Mouse (Mus musculus) c-Kit-positive CD71-positive TER-119-negative erythroid progenitor cells, embryonic 14.5 days (primary cell): Measurements from ENCODE around the gene Ccnd3.
"Not testable (repeated sequence)": the region's sequence is repeated elsewhere in the genome, so short reads cannot be mapped to it uniquely, and the experiment has no call there.

Experiments
- DNase-seq: peaks from one replicate; pipeline ENCODE4 v3.0.0-alpha.2; 2013; ENCODE audit warnings: low read depth

The Ccnd3 gene

GRCm38 (mm10) chr17:47618556-47619311 lies 113.9 kb downstream of the Ccnd3 start:
- no peak for DNase-seq

GRCm38 (mm10) chr17:47622912-47623554 lies 118.2 kb downstream of the Ccnd3 start:
- no peak for DNase-seq

GRCm38 (mm10) chr17:47624572-47624971 lies 119.7 kb downstream of the Ccnd3 start:
- DNase-seq, result not testable (repeated sequence)

GRCm38 (mm10) chr17:47625088-47625487 lies 120.2 kb downstream of the Ccnd3 start:
- no peak for DNase-seq

- no peak for DNase-seq
Observed at GRCm38 (mm10) chr17:47626031-47626430, 121.2 kb downstream of the Ccnd3 start.

GRCm38 (mm10) chr17:47627791-47628190 lies 122.9 kb downstream of the Ccnd3 start:
- DNase-seq, result no peak

GRCm38 (mm10) chr17:47628851-47629676 lies 124.2 kb downstream of the Ccnd3 start:
- peak; percentile 88 for DNase-seq

GRCm38 (mm10) chr17:47629717-47630677 lies 125.1 kb downstream of the Ccnd3 start:
- DNase-seq, result no peak

- DNase-seq, result no peak
Observed at GRCm38 (mm10) chr17:47630678-47631065, 125.8 kb downstream of the Ccnd3 start, which contains the start of gene Usp49. Usp49 (plus strand) TSS chr17:47630690.

GRCm38 (mm10) chr17:47632181-47632840 lies 127.5 kb downstream of the Ccnd3 start:
- no peak for DNase-seq

- no peak for DNase-seq
Observed at GRCm38 (mm10) chr17:47633999-47634770, 129.3 kb downstream of the Ccnd3 start.

- no peak for DNase-seq
Observed at GRCm38 (mm10) chr17:47642992-47643391, 138.1 kb downstream of the Ccnd3 start.

- peak; percentile 80 for DNase-seq
Observed at GRCm38 (mm10) chr17:47646683-47647082, 141.8 kb downstream of the Ccnd3 start.

- no peak for DNase-seq
Observed at GRCm38 (mm10) chr17:47648966-47649365, 144.1 kb downstream of the Ccnd3 start.
